Comparison of ENCODE assay signal across 9 mouse cellular contexts in the genomic region with DNA sequence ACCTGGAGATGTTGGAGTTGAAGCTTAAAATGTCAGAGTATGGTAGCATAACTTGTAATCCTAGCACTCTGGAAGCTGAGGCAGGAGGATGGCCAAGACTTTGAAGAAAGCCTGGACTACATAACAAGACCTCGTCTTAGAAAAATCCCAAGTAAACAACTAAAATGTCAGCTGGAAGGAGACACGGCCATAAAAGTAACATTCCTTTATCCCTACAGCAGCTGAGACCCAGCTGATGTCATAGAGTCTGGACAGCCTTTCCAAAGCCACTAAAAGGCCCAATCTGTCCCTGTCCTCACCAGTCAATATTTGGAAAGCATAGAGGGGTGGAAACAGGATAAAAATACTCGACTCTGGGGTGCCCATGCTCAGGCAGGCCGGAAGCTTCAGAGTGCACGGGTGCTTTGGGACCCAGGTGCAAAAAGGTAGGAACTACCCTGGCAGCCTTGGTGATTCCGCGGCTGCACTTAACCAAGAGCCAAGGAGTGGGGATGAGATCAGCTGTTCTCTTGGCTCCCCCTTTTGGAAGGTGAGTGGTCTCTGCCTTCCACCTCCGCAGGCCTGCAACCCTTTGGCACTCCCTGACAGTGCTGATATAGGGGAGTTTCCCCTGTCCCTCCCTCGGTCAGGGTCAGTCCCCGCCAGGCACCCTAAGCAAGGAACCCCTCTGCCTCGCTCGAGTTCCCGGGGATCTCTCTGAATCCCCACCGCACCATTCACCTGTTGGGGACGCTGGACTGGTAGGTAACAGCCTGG. TPM values are rescaled to one million over a fixed set of nuclear protein-coding genes. Genes with fewer than 3 reads are reported as not detected.
A peak's percentile ranks its signal among the peaks of the same experiment; 100 is the strongest.
DNase-seq lines count a peak whose midpoint lies in the region; ATAC-seq lines count a peak whose summit lies in the region.
"Had no signal": no experiment of that assay in that cellular context is flagged by ENCODE, and none has a peak within 500 bp of the region (broad histone marks: within the 10 kb centered on the region; RNA-seq: fewer than 3 reads in every experiment).

No protein-coding gene starts in this region.

- intact Hi-C loops in heart, postnatal 25 days (cut with DNase I): loop anchor here (5.0 kb wide), 1 partner anchor 33 kb away; no protein-coding TSS in a partner anchor
- intact Hi-C loops in left cerebral cortex, postnatal 10 days (cut with DNase I): no loop called here

- H3K4me3 ChIP-seq in heart, embryonic 11.5 days (ENCODE audit: low read depth, low read length): no peak overlapping the region
- 0 out of 2 replicates have a peak overlapping the region, but pooled peaks have one; percentile 45 for H3K4me3 ChIP-seq in lung, embryonic 15.5 days
- H3K4me3 ChIP-seq in intestine, embryonic 15.5 days (replicated peaks): peak overlapping the region; percentile 40; the same call in 1 of the 2 replicates

- no peak overlapping the region for H3K27ac ChIP-seq in heart, embryonic 11.5 days (ENCODE audit: low read depth, low read length)
- no peak overlapping the region for H3K27ac ChIP-seq in lung, embryonic 15.5 days
- H3K27ac ChIP-seq in intestine, embryonic 15.5 days: 0 out of 2 replicates have a peak overlapping the region, but pooled peaks have one; percentile 3

- peak overlapping the region; percentile 75; the same call in 1 of the 2 replicates for H3K4me2 ChIP-seq in heart, embryonic 11.5 days
- peak overlapping the region; percentile 81 for H3K4me2 ChIP-seq in lung, embryonic 15.5 days
- peak overlapping the region; percentile 84 for H3K4me2 ChIP-seq in intestine, embryonic 15.5 days (replicated peaks)

- H3K27me3 ChIP-seq in heart, embryonic 11.5 days (ENCODE audit: control insufficient read depth, insufficient read depth, low read length): peaks cover 33% of the 10 kb centered on the region
- peaks cover 20% of the 10 kb centered on the region for H3K27me3 ChIP-seq in lung, embryonic 15.5 days
- peaks cover 11% of the 10 kb centered on the region for H3K27me3 ChIP-seq in intestine, embryonic 15.5 days (replicated peaks)
- H3K27me3 ChIP-seq in splenic B cell, adult 2 months (ENCODE audit: control insufficient read depth, insufficient read depth, low read length, poor library complexity, severe bottlenecking): no peaks in the 10 kb centered on the region

- H3K9ac ChIP-seq in heart, embryonic 11.5 days (ENCODE audit: low read depth, low read length): no peak overlapping the region
- H3K9ac ChIP-seq in lung, embryonic 15.5 days: no peak overlapping the region
- 0 out of 2 replicates have a peak overlapping the region, but pooled peaks have one; percentile 27 for H3K9ac ChIP-seq in intestine, embryonic 15.5 days

- no peak for ATAC-seq in heart, embryonic 11.5 days (replicated peaks; ENCODE audit: insufficient number of reproducible peaks, low FRiP score, low TSS enrichment)
- no peak for ATAC-seq in lung, embryonic 15.5 days (ENCODE audit: borderline replicate concordance, extremely low read depth, low FRiP score, low TSS enrichment)
- ATAC-seq in intestine, embryonic 15.5 days: no peak

- no peaks in the 10 kb centered on the region for H3K9me3 ChIP-seq in heart, embryonic 11.5 days (replicated peaks; ENCODE audit: control insufficient read depth, low read length)
- H3K9me3 ChIP-seq in lung, embryonic 15.5 days: no peaks in the 10 kb centered on the region
- H3K9me3 ChIP-seq in intestine, embryonic 15.5 days: no peaks in the 10 kb centered on the region

- 12% methylated on average over 15 of the region's 15 CpGs for WGBS in heart, embryonic 11.5 days (ENCODE audit: insufficient replicate concordance)
- WGBS in lung, embryonic 15.5 days: 14% methylated on average over 15 of the region's 15 CpGs
- WGBS in intestine, embryonic 15.5 days: 28% methylated on average over 15 of the region's 15 CpGs

- H3K36me3 ChIP-seq in heart, embryonic 11.5 days (ENCODE audit: control insufficient read depth, insufficient read depth, low read length): no peaks in the 10 kb centered on the region
- no peaks in the 10 kb centered on the region for H3K36me3 ChIP-seq in lung, embryonic 15.5 days
- no peaks in the 10 kb centered on the region for H3K36me3 ChIP-seq in intestine, embryonic 15.5 days
- H3K36me3 ChIP-seq in splenic B cell, adult 2 months (ENCODE audit: control insufficient read depth, insufficient read depth, low read length, poor library complexity, severe bottlenecking): no peaks in the 10 kb centered on the region

- H3K4me1 ChIP-seq in heart, embryonic 11.5 days (ENCODE audit: control insufficient read depth, insufficient read depth, low read length): peaks cover 19% of the 10 kb centered on the region
- peaks cover 45% of the 10 kb centered on the region for H3K4me1 ChIP-seq in lung, embryonic 15.5 days
- H3K4me1 ChIP-seq in intestine, embryonic 15.5 days (replicated peaks): peaks cover 44% of the 10 kb centered on the region

- DNase-seq in heart, postnatal 25 days (ENCODE audit: low spot score): no peak
- no peak for DNase-seq in lung, postnatal 4 days
- DNase-seq in splenic B cell, adult 2 months (ENCODE audit: low read depth, low spot score): peak; percentile 28
- no peak for DNase-seq in cerebellum, adult 9-11 months
- no peak for DNase-seq in left cerebral cortex, postnatal 10 days (ENCODE audit: extremely low spot score in 1 of 2, low spot score in 2 of 2)
- DNase-seq: right cerebral cortex, adult 18-20 months had no signal

RNA-seq across cellular contexts. Expression of gene Atp2a3, which starts 0.9 kb away (rescaled TPM):
- polyA plus RNA-seq in heart, embryonic 11.5 days (2014; fragmentation: Nextera tagmentation; extraction: Ambion mirVana): 2.1 and 2.9 TPM in 2 replicates
- total RNA-seq in heart, postnatal 25 days (2021): 10 to 100 TPM; 11.5 to 12.2 TPM
- polyA plus RNA-seq in lung, embryonic 15.5 days (2015; fragmentation: Nextera tagmentation; extraction: Ambion mirVana): 13.9 and 16.2 TPM in 2 replicates
- 23.5 and 25.5 TPM in 2 replicates for polyA plus RNA-seq in intestine, embryonic 15.5 days (2015; fragmentation: Nextera tagmentation; extraction: Ambion mirVana)
- 1 to 10 TPM; 6.0 to 6.8 TPM for total RNA-seq in left cerebral cortex, postnatal 10 days (2021)

RNA-seq across cellular contexts. Expression of gene P2rx1, which starts 38.8 kb away (rescaled TPM):
- 2.9 and 4.0 TPM in 2 replicates for polyA plus RNA-seq in heart, embryonic 11.5 days (2014; fragmentation: Nextera tagmentation; extraction: Ambion mirVana)
- total RNA-seq in heart, postnatal 25 days (2021): under 1 TPM; 0.29 to 0.50 TPM
- polyA plus RNA-seq in lung, embryonic 15.5 days (2015; fragmentation: Nextera tagmentation; extraction: Ambion mirVana): 1.6 and 2.2 TPM in 2 replicates
- polyA plus RNA-seq in intestine, embryonic 15.5 days (2015; fragmentation: Nextera tagmentation; extraction: Ambion mirVana): 14.3 and 27.7 TPM in 2 replicates
- total RNA-seq in left cerebral cortex, postnatal 10 days (2021): 1 to 10 TPM in 1 of 2 experiments, under 1 TPM in 1; 0.87 to 1.0 TPM

RNA-seq across cellular contexts. Expression of gene Camkk1, which starts 58.7 kb away (rescaled TPM):
- polyA plus RNA-seq in heart, embryonic 11.5 days (2014; fragmentation: Nextera tagmentation; extraction: Ambion mirVana): 1.3 and 1.5 TPM in 2 replicates
- total RNA-seq in heart, postnatal 25 days (2021): 1 to 10 TPM in 1 of 2 experiments, under 1 TPM in 1; 0.95 to 1.2 TPM
- polyA plus RNA-seq in lung, embryonic 15.5 days (2015; fragmentation: Nextera tagmentation; extraction: Ambion mirVana): 7.7 and 7.8 TPM in 2 replicates
- 8.5 and 8.6 TPM in 2 replicates for polyA plus RNA-seq in intestine, embryonic 15.5 days (2015; fragmentation: Nextera tagmentation; extraction: Ambion mirVana)
- 10 to 100 TPM; 33.6 to 34.1 TPM for total RNA-seq in left cerebral cortex, postnatal 10 days (2021)
